Mouse (Mus musculus) brain, embryonic 18.5 days (tissue): ENCODE measurements around the gene Zbtb25.

Experiments used
- DNase-seq: peaks from one replicate; pipeline ENCODE4 v3.0.0-alpha.2; 2012; ENCODE audit warnings: low read depth, low spot score

The Zbtb25 gene

DNA sequence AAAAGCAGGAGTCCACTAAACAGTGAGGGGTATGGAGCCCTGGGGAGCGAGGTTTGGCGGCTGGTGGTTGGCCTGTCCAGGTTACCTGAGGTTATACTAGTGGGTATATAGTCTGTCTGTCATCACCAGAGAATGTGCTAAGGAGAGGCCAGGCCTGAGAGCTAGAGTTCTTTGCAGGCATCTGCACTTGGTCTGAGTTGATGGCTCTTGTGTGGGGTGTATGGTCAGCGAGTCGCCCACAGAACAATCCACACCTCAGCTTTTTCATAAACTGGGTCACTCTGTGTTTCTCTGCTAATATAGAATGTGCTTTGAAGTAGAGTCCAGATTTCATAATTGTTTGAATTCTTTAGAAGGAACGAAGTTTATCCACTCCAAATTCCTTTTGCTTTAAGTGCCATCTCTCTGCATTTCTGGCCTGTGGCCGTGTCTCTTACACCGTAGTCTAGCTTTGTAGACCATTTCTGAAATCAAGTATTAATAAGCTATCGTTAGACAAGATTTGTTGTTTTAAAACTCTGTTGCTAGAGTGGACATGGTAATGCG is 70.0 kb downstream of the Zbtb25 start:
- no peak for DNase-seq

DNA sequence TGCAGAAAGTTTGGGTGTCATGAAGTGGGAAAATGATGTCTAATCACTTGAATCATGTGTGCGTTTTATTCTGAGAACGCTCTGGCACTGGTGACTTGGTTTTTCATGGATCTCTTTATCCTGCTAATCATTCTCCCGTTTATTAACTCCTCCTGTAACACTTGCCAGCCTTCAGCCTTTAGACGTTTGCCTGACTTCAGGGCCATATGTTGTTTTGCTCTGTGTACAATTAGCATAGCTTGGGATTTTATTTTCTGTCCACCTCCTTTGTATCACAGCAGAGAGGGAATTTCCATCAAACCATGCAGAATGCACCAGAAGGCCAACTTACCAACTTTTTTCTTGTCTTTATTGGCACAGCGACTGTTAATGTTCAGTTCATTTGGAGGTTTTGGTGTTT is 71.6 kb downstream of the Zbtb25 start:
- no peak for DNase-seq
